9 mouse cellular contexts compared by ENCODE assay signal in genomic region chr13:99513138-99513537, GRCm38 (mm10). TPM values are rescaled to one million over a fixed set of nuclear protein-coding genes. Genes with fewer than 3 reads are reported as not detected.
DNase-seq lines count a peak whose midpoint lies in the region; ATAC-seq and TF ChIP-seq lines count a peak whose summit lies in the region.
"Had no signal": no experiment of that assay in that cellular context is flagged by ENCODE, and none has a peak within 500 bp of the region (broad histone marks: within the 10 kb centered on the region; RNA-seq: fewer than 3 reads in every experiment).

No protein-coding gene starts in this region.

- WGBS in kidney, embryonic 14.5 days, result 8% methylated on average over 7 of the region's 7 CpGs
- 9% methylated on average over 7 of the region's 7 CpGs for WGBS in heart, adult 2 months
- 17% methylated on average over 7 of the region's 7 CpGs for WGBS in kidney, adult 2 months
- 4% methylated on average over 7 of the region's 7 CpGs for WGBS in lung, embryonic 14.5 days

- no peak for TF ChIP-seq POLR2A in heart, adult 2 months (IDR thresholded peaks at IDR 0.05; ENCODE audit: insufficient read depth, low read depth, low read length)
- TF ChIP-seq POLR2A in kidney, adult 2 months (IDR thresholded peaks at IDR 0.05; ENCODE audit: low read depth, low read length), result no peak

- no peak for ATAC-seq in kidney, embryonic 14.5 days (ENCODE audit: low FRiP score, low TSS enrichment)
- ATAC-seq in lung, embryonic 14.5 days (ENCODE audit: insufficient read depth), result no peak

- no peaks in the 10 kb centered on the region for H3K9me3 ChIP-seq in kidney, embryonic 14.5 days (ENCODE audit: control insufficient read depth, low read length)
- no peaks in the 10 kb centered on the region for H3K9me3 ChIP-seq in lung, embryonic 14.5 days (ENCODE audit: low read depth, low read length)

- H3K4me1 ChIP-seq in kidney, embryonic 14.5 days (ENCODE audit: control insufficient read depth, insufficient read depth, low read length), result peaks cover 11% of the 10 kb centered on the region; the same call in 1 of the 2 replicates
- peaks cover 3% of the 10 kb centered on the region for H3K4me1 ChIP-seq in heart, adult 2 months (ENCODE audit: control insufficient read depth, insufficient read depth, low read length)
- H3K4me1 ChIP-seq in kidney, adult 2 months (ENCODE audit: control insufficient read depth, insufficient read depth, low read length), result no peaks in the 10 kb centered on the region
- H3K4me1 ChIP-seq in lung, embryonic 14.5 days (ENCODE audit: insufficient read depth), result peaks cover 5% of the 10 kb centered on the region; the same call in 1 of the 2 replicates

- intact Hi-C loops in heart, adult 2 months (cut with DNase I), result loop anchor here (1.0 to 5.0 kb wide), 3 partner anchors 101 to 324 kb away; no protein-coding TSS in a partner anchor

- no peak for TF ChIP-seq EP300 in heart, adult 2 months (IDR thresholded peaks at IDR 0.05; ENCODE audit: insufficient read depth, low read depth, low read length)

- H3K36me3 ChIP-seq in kidney, embryonic 14.5 days (ENCODE audit: control insufficient read depth, insufficient read depth, low read length), result no peaks in the 10 kb centered on the region
- no peaks in the 10 kb centered on the region for H3K36me3 ChIP-seq in heart, adult 2 months (ENCODE audit: control insufficient read depth, insufficient read depth, low read length)
- no peaks in the 10 kb centered on the region for H3K36me3 ChIP-seq in kidney, adult 2 months (ENCODE audit: control insufficient read depth, insufficient read depth, low read length)
- H3K36me3 ChIP-seq in lung, embryonic 14.5 days (ENCODE audit: insufficient read depth), result no peaks in the 10 kb centered on the region
- H3K36me3 ChIP-seq: G1E had no signal

- peak; percentile 28 for DNase-seq in kidney, adult 11 months
- peak; percentile 85 for DNase-seq in embryo, embryonic 10 days (ENCODE audit: low spot score)
- DNase-seq in heart, adult 2 months, result peak; percentile 58 to 67
- peak; percentile 41 for DNase-seq in kidney, adult 2 months
- DNase-seq in lung, embryonic 14.5 days, result peak; percentile 84
- DNase-seq in ovary, postnatal 36 days (ENCODE audit: low spot score), result peak; percentile 76
- DNase-seq in thymus, postnatal 14 days, result no peak

- H3K4me3 ChIP-seq in kidney, embryonic 14.5 days (ENCODE audit: low read length), result no peak overlapping the region
- H3K4me3 ChIP-seq in heart, adult 2 months, result no peak overlapping the region; the same call in 1 of the 2 replicates
- H3K4me3 ChIP-seq in kidney, adult 2 months (ENCODE audit: insufficient read depth, low read depth, low read length), result no peak overlapping the region
- no peak overlapping the region for H3K4me3 ChIP-seq in lung, embryonic 14.5 days (ENCODE audit: low read depth, low read length)

- no peak overlapping the region for H3K27ac ChIP-seq in kidney, embryonic 14.5 days (ENCODE audit: low read depth, low read length)
- no peak overlapping the region; the same call in 1 of the 2 replicates for H3K27ac ChIP-seq in heart, adult 2 months
- no peak overlapping the region for H3K27ac ChIP-seq in kidney, adult 2 months (ENCODE audit: insufficient read depth, low read depth, low read length)
- H3K27ac ChIP-seq in lung, embryonic 14.5 days (ENCODE audit: low read depth), result no peak overlapping the region

- peak; percentile 75 for TF ChIP-seq CTCF in heart, adult 2 months (IDR thresholded peaks at IDR 0.05)
- TF ChIP-seq CTCF in kidney, adult 2 months (conservative IDR thresholded peaks at IDR 0.05; ENCODE audit: insufficient read depth, insufficient read length, low read depth, low read length), result peak; percentile 29; the same call in 1 of the 2 replicates
- TF ChIP-seq CTCF in lung, embryonic 14.5 days (IDR thresholded peaks at IDR 0.05; ENCODE audit: low read depth), result peak; percentile 57

- H3K27me3 ChIP-seq in kidney, embryonic 14.5 days (ENCODE audit: control insufficient read depth, insufficient read depth, low read length), result no peaks in the 10 kb centered on the region
- no peaks in the 10 kb centered on the region for H3K27me3 ChIP-seq in heart, adult 2 months (ENCODE audit: control insufficient read depth, insufficient read depth, low read length)
- no peaks in the 10 kb centered on the region; the same call in 1 of the 2 replicates for H3K27me3 ChIP-seq in kidney, adult 2 months (replicated peaks; ENCODE audit: control insufficient read depth, insufficient read depth, low read length)
- no peaks in the 10 kb centered on the region for H3K27me3 ChIP-seq in lung, embryonic 14.5 days (ENCODE audit: insufficient read depth, low read length)

- no peak overlapping the region for H3K4me2 ChIP-seq in kidney, embryonic 14.5 days (replicated peaks; ENCODE audit: low read depth, low read length)
- H3K4me2 ChIP-seq in lung, embryonic 14.5 days, result peak overlapping the region; percentile 95; the same call in 1 of the 2 replicates

- H3K79me2 ChIP-seq in heart, adult 2 months (replicated peaks; ENCODE audit: control insufficient read depth, insufficient read depth, low read length), result no peaks in the 10 kb centered on the region

- H3K9ac ChIP-seq in kidney, embryonic 14.5 days (ENCODE audit: low read depth, low read length), result no peak overlapping the region; the same call in 1 of the 2 replicates
- no peak overlapping the region for H3K9ac ChIP-seq in heart, adult 2 months (ENCODE audit: low read depth, low read length)
- no peak overlapping the region for H3K9ac ChIP-seq in lung, embryonic 14.5 days

RNA-seq across cellular contexts. Expression of gene Map1b, which starts 3.2 kb away (rescaled TPM):
- polyA plus RNA-seq in kidney, embryonic 14.5 days (2014; fragmentation: Nextera tagmentation; extraction: Ambion mirVana), result 44.2 and 55.1 TPM in 2 replicates
- total RNA-seq in heart, adult 2 months (2021), result 10 to 100 TPM; 10.2 to 14.6 TPM
- polyA plus RNA-seq in heart, adult 2 months (2012; rRNA removed), result 2.1 and 3.5 TPM in 2 replicates
- polyA plus RNA-seq in kidney, adult 2 months (2012; rRNA removed), result 0.98 and 1.3 TPM in 2 replicates
- polyA plus RNA-seq in lung, embryonic 14.5 days (2014; fragmentation: Nextera tagmentation; extraction: Ambion mirVana), result 72.2 and 73.3 TPM in 2 replicates
- polyA plus RNA-seq: G1E had no signal

Comparison
In these comparisons a context has a peak if more than half of its experiments do, and no peak if none do; other contexts are left out.
1. RNA of gene Map1b, which starts 3.2 kb away (polyA plus RNA-seq): 72.2 to 73.3 TPM in lung, embryonic 14.5 days and 44.2 to 55.1 TPM in kidney, embryonic 14.5 days; 2.1 to 3.5 TPM in heart, adult 2 months and 0.98 to 1.3 TPM in kidney, adult 2 months; every median in the first group is over 10 times any median in the second.
2. Peak in every context shown above with its lines, with median percentiles within 50 percentile points of each other: CTCF ChIP-seq.